Mouse (Mus musculus) heart, embryonic 16.5 days (tissue): ENCODE measurements around the gene 1700018F24Rik. TPM values are rescaled to one million over a fixed set of nuclear protein-coding genes. Genes with fewer than 3 reads are reported as not detected.
"Not testable (repeated sequence)": the region's sequence is repeated elsewhere in the genome, so short reads cannot be mapped to it uniquely, and the experiment has no call there.

Experiments used
- ATAC-seq: fragments of 200-750 bp; cut with Nextera tagmentation; replicated peaks from 2 replicates; pipeline ENCODE4 v1.8.0; 2017; ENCODE audit warnings: moderate number of reproducible peaks; ENCODE audit not compliant: insufficient read depth, low FRiP score; ENCODE audit errors: extremely low read depth
- H3K27ac ChIP-seq: fragments of 300-500 bp; sonication (generic); 2 replicates; pipeline ENCODE4 v1.5.1; 2014; ENCODE audit warnings: mild to moderate bottlenecking, low read length, control low read depth, moderate library complexity
- H3K27me3 ChIP-seq: fragments of 300-500 bp; sonication (generic); 2 replicates; pipeline ENCODE4 v1.6.1; 2014; ENCODE audit warnings: low read length, mixed read lengths; ENCODE audit not compliant: control insufficient read depth, insufficient read depth
- H3K36me3 ChIP-seq: fragments of 300-500 bp; sonication (generic); 2 replicates; pipeline ENCODE4 v1.6.1; 2014; ENCODE audit not compliant: control insufficient read depth, insufficient read depth
- H3K4me1 ChIP-seq: fragments of 300-500 bp; sonication (generic); 2 replicates; pipeline ENCODE4 v1.6.1; 2014; ENCODE audit warnings: low read length, mixed read lengths; ENCODE audit not compliant: control insufficient read depth, insufficient read depth
- H3K4me2 ChIP-seq: fragments of 300-500 bp; sonication (generic); 2 replicates; pipeline ENCODE4 v1.6.1; 2014; ENCODE audit warnings: low read depth, mild to moderate bottlenecking, control low read depth, low read length
- H3K4me3 ChIP-seq: fragments of 300-500 bp; sonication (generic); 2 replicates; pipeline ENCODE4 v1.5.1; 2014; ENCODE audit warnings: mild to moderate bottlenecking, control low read depth, low read length
- H3K9ac ChIP-seq: fragments of 300-500 bp; sonication (generic); 2 replicates; pipeline ENCODE4 v1.6.1; 2014; ENCODE audit warnings: low read length, control low read depth
- H3K9me3 ChIP-seq: fragments of 300-500 bp; sonication (generic); replicated peaks from 2 replicates; pipeline ENCODE4 v1.6.1; 2016; ENCODE audit warnings: low read length; ENCODE audit not compliant: control insufficient read depth
- WGBS: fragments of 180-500 bp; shearing (Covaris S2); extraction: QIAGEN DNeasy Blood & Tissue Kit; methylation state at CpG from one replicate; pipeline ENCODE4 v1.1.7; 2014; 5-methylcytosine and 5-hydroxymethylcytosine counted together
- polyA plus RNA-seq: library from polyadenylated mRNA; unstranded; fragments of >200 nt; fragmentation: Nextera tagmentation; extraction: Ambion mirVana; gene quantifications from 2 replicates; pipeline ENCODE4 v1.2.1, GENCODE M21; 2015

The 1700018F24Rik gene
- not detected in 2 replicates for polyA plus RNA-seq

GRCm38 (mm10) chr5:145042690-145043089, at the start of gene 1700018F24Rik:
TSS of gene 1700018F24Rik (plus strand) at chr5:145042990.
- not testable (repeated sequence) for H3K27ac ChIP-seq, H3K9me3 ChIP-seq, ATAC-seq, H3K4me1 ChIP-seq, H3K27me3 ChIP-seq, H3K4me2 ChIP-seq, H3K36me3 ChIP-seq, H3K9ac ChIP-seq, H3K4me3 ChIP-seq
- 44% methylated on average over 3 of the region's 3 CpGs for WGBS

- H3K4me2 ChIP-seq = no peak overlapping the region
- H3K27ac ChIP-seq = no peak overlapping the region
- no peak for ATAC-seq
- H3K4me3 ChIP-seq = no peak overlapping the region
- no peaks in the 10 kb centered on the region for H3K36me3 ChIP-seq
- 39% methylated on average over 2 of the region's 2 CpGs for WGBS
- no peak overlapping the region for H3K9ac ChIP-seq
- H3K4me1 ChIP-seq = no peaks in the 10 kb centered on the region
- H3K9me3 ChIP-seq = no peaks in the 10 kb centered on the region
- H3K27me3 ChIP-seq = no peaks in the 10 kb centered on the region
These were observed 44.3 kb upstream of the 1700018F24Rik start for GRCm38 (mm10) chr5:144998491-144998890.

GRCm38 (mm10) chr5:145003362-145003761, 39.4 kb upstream of the 1700018F24Rik start:
- no peak for ATAC-seq
- 80% methylated on average over 3 of the region's 3 CpGs for WGBS
- Histone ChIP-seq H3K36me3 (no peaks in the 10 kb centered on the region), H3K27me3 (no peaks in the 10 kb centered on the region), H3K9ac (no peak overlapping the region), H3K4me3 (no peak overlapping the region), H3K27ac (no peak overlapping the region), H3K4me1 (no peaks in the 10 kb centered on the region), H3K4me2 (no peak overlapping the region), H3K9me3 (no peaks in the 10 kb centered on the region)

- Histone ChIP-seq H3K4me2 (no peak overlapping the region), H3K4me3 (no peak overlapping the region), H3K27ac (no peak overlapping the region), H3K36me3 (no peaks in the 10 kb centered on the region), H3K9me3 (no peaks in the 10 kb centered on the region), H3K27me3 (no peaks in the 10 kb centered on the region), H3K4me1 (no peaks in the 10 kb centered on the region), H3K9ac (no peak overlapping the region)
- 39% methylated on average over 9 of the region's 9 CpGs for WGBS
- no peak for ATAC-seq
These were observed 38.3 kb upstream of the 1700018F24Rik start for GRCm38 (mm10) chr5:145004495-145004894.

- H3K27me3 ChIP-seq = no peaks in the 10 kb centered on the region
- no peak overlapping the region for H3K9ac ChIP-seq
- H3K36me3 ChIP-seq = no peaks in the 10 kb centered on the region
- ATAC-seq = no peak
- no peak overlapping the region for H3K27ac ChIP-seq
- no peaks in the 10 kb centered on the region for H3K9me3 ChIP-seq
- no peaks in the 10 kb centered on the region for H3K4me1 ChIP-seq
- H3K4me2 ChIP-seq = no peak overlapping the region
- no peak overlapping the region for H3K4me3 ChIP-seq
- 75% methylated on average over 6 of the region's 6 CpGs for WGBS
These were observed 37.2 kb upstream of the 1700018F24Rik start for GRCm38 (mm10) chr5:145005596-145005995.

GRCm38 (mm10) chr5:145008878-145009659, 33.7 kb upstream of the 1700018F24Rik start:
- Histone ChIP-seq H3K4me3 (no peak overlapping the region), H3K27me3 (no peaks in the 10 kb centered on the region), H3K36me3 (no peaks in the 10 kb centered on the region), H3K9ac (no peak overlapping the region), H3K4me2 (no peak overlapping the region), H3K9me3 (no peaks in the 10 kb centered on the region), H3K4me1 (no peaks in the 10 kb centered on the region), H3K27ac (no peak overlapping the region)
- no peak for ATAC-seq
- 90% methylated on average over 15 of the region's 15 CpGs for WGBS

GRCm38 (mm10) chr5:145014278-145014677, 28.5 kb upstream of the 1700018F24Rik start:
- no peak overlapping the region for H3K27ac ChIP-seq
- H3K9me3 ChIP-seq = no peaks in the 10 kb centered on the region
- no peaks in the 10 kb centered on the region for H3K27me3 ChIP-seq
- H3K36me3 ChIP-seq = no peaks in the 10 kb centered on the region
- H3K4me3 ChIP-seq = no peak overlapping the region
- H3K4me1 ChIP-seq = no peaks in the 10 kb centered on the region
- H3K9ac ChIP-seq = no peak overlapping the region
- no peak overlapping the region for H3K4me2 ChIP-seq
- no peak for ATAC-seq
- 85% methylated on average over 1 of the region's 1 CpGs for WGBS

- H3K27me3 ChIP-seq, H3K9me3 ChIP-seq, H3K4me1 ChIP-seq, H3K4me3 ChIP-seq, H3K9ac ChIP-seq, H3K4me2 ChIP-seq, H3K27ac ChIP-seq, H3K36me3 ChIP-seq, ATAC-seq: not testable (repeated sequence)
- 21% methylated on average over 1 of the region's 2 CpGs for WGBS
These were observed 26.0 kb upstream of the 1700018F24Rik start for GRCm38 (mm10) chr5:145016761-145017160.

GRCm38 (mm10) chr5:145020254-145020653, 22.5 kb upstream of the 1700018F24Rik start:
- not testable (repeated sequence) for H3K4me1 ChIP-seq, H3K9ac ChIP-seq, H3K36me3 ChIP-seq, H3K4me2 ChIP-seq, H3K27ac ChIP-seq, ATAC-seq, H3K9me3 ChIP-seq, H3K4me3 ChIP-seq, H3K27me3 ChIP-seq
- WGBS = 12% methylated on average over 1 of the region's 1 CpGs
